Mouse (Mus musculus): ENCODE data around the gene Gid8.

The Gid8 gene

DNA sequence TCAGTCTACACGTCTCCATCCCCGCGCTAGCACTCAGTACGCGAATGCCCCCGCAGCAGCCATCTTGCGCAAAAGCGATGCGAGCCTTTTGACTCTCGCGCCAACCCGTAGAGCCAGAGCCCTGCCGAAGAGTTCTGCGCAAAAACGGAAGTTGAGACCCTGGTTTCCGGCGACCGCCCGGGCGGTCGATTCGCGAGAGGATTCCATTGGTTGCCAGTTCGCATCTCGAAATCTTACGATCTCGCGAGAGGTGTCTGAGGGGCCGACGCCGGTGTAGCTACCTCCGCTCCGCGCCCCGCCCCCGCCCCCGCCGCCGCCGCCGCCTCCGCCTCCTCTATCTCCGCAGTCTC, at the start of gene Gid8, which contains the start of gene Dido1:
TSS of gene Gid8 (plus strand) at position 195 of the 350 bp plus-strand sequence.
TSS of gene Dido1 (minus strand) at position 77 of the 350 bp plus-strand sequence.
- peak; percentile 92 for DNase-seq (ENCODE audit: low spot score)

DNA sequence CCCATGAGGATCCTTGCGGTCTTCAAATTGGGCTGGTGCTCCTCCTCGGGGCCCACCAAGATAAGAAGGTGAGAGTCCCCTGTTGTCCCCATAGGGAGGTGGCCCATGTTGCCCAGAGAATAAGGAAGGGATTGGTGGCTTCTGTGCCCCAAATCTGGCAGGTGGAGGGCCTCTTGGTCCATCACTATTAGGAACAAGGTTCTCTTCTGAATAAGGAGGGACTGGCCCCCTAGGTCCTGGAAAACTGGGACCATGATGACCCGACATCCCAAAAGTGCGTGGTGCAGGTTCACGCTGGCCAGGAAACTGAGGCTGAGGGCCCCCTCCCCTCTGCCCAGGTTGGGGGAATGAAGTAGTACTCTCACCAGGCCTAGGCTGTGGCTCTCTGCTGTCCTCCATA, 49.4 kb upstream of the Gid8 start:
- no peak for DNase-seq (ENCODE audit: low spot score)

DNA sequence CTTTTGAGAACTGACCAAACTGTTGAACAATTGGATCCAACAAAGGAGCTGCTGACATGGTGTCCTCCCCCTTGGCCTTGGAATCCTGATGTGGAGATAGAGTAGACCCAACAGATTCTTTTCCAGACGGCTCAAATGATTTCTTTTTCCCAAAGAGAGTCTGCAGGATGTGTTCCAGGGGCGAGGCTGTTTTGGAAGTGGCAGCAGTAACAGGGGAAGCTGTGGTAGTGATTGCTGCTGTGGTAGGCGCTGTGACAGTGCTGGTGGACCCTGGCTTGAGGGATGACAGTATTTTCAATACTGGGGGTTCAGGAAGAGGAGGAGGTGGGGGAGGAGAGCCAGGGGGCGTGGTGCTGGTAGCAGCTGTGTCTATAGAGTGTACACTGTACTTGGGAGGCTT, 47.9 kb upstream of the Gid8 start:
- DNase-seq (ENCODE audit: low spot score) = no peak

DNA sequence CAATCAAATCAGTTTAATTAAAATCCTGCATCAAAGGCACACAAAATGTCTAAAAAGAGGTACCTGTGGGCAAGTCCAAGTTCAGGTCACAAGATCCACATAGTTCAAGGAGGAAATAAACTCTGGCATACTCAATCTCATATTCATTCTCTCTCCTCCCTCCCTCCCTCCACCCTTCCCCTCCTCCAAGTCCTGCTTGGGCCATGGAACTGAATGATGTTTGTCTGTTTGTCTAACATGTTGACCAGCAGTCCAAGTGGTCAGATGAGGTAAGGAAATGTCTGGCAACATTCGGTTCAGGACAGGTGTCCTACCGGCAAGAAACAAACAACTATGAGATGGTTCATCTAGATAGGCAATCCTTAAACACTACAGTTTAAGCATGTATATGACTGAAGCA, 33.2 kb upstream of the Gid8 start:
- no peak for DNase-seq (ENCODE audit: low spot score)

DNA sequence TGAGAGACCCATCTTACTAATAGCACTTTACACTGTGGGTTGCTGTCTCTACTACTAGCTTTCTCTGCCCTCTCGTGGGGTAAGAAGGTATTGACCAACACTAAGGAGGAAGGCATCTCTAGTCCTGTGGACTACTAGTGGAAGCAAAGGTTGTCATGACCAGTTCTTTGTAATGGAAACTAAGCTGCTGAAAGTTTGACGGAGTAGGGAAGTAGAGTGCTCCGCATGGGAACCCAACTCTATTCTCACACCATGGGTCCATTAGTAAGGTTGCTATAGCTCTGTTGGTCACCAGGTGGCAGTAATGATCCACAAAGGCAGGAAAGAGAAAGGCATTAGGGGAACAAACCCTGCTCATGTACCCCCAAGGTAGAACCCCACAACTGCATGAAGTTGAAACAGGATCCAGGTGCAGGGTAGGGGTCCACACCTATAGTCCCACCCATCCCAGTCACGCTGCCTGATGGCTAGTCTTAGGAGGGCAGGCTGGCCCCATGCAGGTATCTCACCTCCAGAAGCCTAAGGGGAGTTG, 31.2 kb upstream of the Gid8 start:
- peak; percentile 55 for DNase-seq (ENCODE audit: low spot score)

DNA sequence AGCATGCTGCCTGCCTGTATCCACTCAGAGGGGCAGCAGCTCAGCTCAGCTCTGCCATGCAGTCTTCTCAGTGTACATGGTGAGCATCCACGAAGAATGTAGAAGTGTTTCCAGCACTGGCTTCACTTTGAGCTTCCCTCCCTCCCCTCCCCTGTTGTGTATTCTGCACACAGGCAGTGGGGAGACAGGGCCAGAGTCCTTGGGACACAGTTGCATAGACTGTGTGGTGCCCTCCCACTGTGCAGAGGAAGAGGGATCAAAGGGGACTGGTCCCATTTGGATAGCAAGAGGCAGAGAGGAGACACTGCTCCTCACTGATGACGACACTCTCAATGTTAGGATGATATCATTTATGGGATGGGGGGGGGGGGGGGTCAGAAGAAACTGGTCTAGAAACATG, 28.7 kb upstream of the Gid8 start:
- DNase-seq (ENCODE audit: low spot score) = no peak

DNA sequence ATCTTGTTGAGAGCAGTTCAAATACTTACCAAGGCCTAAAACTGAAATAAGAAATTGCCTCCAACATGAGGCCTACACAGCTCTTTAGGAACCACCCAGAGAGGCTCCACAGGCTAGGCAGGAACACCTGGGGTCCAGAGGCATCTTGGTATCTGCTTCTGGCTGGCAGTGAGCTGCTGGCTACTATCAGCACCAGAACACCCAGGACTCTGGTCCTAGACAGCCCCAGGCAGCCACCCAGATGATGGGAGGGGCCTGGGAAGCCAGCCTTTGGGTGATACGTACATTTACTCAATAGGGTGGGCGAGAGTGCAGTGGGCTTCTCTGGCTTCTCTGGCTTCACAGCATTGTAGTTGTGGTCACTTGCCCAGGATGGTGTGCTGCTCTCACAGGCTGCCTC, 26.4 kb upstream of the Gid8 start:
- no peak for DNase-seq (ENCODE audit: low spot score)

DNA sequence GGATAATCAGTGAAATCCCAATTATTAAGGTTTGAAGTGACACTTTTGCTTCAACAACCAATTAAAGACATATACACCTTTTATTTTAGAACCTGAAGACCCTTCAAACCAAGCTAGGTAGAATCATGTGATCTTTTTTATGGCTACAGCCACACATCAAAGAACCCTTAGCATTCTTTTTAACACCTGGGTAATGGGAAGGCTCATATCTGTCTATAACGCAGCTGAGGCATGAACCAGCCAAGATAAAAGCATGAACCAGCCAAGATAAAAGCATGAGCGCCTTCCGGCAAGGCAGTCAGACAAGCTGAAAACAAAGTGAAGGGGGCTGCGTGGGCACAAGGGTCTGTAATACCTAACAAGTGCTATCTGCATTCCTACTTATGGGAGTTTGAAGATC, 25.9 kb upstream of the Gid8 start:
- no peak for DNase-seq (ENCODE audit: low spot score)

DNA sequence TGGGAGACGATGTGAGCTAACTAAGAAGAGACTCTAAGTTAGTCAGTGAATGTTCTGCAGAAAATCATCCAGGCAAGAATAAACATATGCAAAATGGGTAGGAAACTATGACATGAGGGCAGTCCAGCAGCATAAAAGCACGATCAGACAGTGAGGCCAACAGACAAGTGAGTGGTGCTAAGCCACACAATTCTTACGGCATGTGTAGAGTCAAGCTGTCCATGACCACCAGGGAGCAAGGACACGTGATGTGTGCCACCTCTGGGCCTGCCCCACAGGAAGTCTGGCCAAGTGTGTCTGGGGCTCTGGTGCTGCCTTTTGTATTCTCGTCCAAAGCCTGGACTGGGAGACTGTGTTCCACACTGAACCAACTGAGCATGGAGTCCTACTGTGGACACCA, 20.1 kb upstream of the Gid8 start:
- DNase-seq (ENCODE audit: low spot score) = no peak

DNA sequence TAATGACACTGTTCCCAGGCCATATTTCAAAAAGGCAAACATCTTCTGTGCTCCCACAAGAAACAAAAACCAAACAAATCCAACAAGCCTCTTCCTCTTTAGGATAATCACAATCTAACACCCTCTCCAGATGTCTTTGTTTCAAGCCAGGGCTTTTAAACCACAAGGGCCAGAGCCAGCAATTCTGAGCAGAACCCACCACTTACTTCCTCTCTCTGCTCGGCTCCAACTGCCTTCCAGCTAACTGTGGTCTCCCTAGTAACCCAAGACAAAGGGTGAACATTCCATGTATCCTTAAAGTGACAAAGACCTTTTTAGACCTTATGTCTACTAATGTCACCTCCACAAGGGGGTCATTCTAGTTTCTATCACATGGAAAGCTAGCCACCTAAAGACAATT, 17.3 kb upstream of the Gid8 start:
- no peak for DNase-seq (ENCODE audit: low spot score)

DNA sequence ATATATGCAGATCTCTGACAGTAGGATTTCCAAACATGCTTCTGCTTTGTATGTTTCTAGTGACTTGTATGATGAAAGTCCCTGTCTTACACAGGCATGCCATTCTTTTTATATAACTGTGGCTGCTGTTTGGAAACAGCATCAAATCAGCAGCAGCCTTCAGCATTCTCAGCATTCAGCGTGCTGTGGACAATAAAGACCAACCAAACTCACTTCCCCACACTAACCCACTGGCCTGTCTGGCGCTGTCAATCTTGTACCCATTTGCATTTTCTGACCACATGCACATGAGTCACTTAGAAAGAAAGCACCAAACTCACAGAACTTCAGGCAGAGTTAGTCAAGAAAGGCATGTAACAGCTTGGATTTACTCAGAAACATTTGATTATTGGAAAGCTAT, 14.7 kb upstream of the Gid8 start:
- DNase-seq (ENCODE audit: low spot score) = no peak

DNA sequence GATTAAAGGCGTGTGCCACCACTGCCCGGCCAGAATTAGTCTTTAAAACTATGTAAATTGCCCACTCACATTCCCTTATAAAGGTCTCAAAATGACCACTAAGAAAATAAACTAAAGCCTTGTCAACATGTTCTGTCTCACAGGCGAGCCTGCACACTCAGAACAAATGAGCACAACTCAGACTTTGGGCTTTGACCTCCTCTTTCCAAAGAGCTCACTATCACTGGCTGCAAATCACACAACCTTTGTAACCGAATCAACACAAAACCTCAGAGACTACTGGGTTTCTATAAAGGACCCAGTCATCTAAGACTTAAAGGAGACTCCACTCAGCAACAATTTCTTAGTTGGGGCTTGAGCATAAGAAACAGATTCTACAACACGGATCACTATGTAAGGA, 9.5 kb upstream of the Gid8 start:
- DNase-seq (ENCODE audit: low spot score) = no peak

DNA sequence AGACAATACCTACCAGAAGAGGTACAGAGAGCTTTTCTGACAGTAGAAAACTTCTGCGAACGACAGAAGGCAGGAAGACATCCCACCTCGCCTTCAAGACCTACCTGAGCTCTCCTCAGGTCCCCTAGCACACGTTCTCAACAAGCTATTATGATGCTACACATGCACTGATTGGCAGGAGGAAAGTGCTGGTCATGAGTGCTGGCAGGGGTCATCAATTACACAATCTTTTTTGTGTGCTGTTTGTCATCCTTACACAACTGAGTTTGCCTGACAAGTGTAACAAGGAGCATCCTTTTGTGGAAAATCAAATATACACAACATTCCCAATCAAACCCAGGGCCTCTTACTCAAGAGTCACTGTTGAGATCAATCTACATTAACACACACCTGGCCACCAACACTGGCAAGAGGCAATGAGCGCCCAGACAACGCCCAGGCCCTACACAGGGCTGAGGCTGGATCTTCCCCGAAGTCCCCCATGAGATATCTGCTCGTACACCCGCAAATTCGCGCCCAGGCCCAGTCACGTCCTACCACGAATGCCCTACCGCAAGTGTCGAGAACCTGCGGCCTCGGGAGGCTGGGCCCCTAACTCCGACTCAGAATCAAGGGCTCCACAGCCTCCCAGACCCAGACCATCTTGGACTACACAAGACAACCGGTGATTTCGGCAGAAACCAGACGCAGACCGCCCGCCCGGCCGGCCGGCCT, 8.7 kb upstream of the Gid8 start:
- no peak for DNase-seq (ENCODE audit: low spot score)

DNA sequence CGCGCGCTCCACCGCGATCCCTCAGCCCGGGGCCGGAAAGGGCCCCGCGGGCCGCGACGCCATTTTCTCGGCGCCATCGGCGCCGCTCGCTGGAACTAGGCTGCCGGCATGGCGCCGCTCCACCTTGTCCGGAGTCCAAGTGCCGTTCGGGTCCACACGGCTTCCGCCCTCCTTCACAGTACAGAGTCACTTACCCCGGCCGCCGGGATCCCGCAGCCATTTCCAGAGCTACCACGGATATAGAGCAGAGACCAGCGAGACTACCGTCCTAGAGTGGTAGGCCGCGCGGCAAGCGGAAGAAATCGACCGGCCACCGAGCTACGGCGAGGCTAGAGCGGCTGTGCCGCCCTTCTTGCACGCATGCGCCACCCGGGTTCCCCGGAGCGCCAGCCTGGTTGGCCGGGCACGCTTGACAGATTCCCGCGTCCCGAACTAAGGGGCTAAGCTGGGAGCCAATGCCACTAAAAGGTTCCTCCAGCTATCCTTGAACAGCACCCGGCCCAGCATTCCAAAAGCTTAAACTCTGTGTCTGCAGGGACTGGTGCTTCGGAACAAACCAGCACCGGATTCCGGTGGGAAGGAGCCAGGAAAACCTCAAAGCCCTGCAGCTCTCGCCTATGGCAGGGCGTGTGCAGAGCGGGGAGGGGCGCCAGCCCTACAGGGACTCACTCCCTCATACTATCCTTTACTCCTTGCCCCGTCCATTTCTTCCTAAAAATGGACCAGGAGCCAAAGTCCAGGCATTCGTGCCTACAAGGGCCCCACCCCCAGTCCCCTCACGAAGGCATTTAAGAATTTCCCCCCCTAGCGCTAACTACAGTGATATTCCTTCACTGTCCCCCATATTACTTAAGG, 7.9 kb upstream of the Gid8 start:
- DNase-seq (ENCODE audit: low spot score) = peak; percentile 89

DNA sequence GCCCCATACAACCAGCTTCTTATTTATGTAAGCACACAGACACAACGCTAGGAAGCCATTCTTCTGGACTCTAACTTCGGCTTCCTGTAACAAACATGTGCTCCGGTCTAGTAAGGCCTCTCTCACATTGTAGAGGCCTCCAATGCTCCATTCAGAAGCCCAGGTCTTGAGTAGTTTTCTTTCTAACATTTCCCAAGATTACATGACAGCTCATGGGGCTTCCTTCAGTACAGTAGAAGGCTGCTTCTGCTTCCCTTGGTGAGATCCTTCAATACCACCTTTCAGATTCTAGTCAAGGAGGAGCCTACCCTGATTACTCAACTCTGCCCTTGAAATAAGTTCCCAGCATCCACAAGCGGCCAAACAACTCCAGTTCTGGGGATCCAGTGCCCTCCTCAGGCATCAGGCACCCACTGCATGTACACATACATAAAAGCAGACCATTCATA, 7.2 kb upstream of the Gid8 start:
- DNase-seq (ENCODE audit: low spot score) = no peak

DNA sequence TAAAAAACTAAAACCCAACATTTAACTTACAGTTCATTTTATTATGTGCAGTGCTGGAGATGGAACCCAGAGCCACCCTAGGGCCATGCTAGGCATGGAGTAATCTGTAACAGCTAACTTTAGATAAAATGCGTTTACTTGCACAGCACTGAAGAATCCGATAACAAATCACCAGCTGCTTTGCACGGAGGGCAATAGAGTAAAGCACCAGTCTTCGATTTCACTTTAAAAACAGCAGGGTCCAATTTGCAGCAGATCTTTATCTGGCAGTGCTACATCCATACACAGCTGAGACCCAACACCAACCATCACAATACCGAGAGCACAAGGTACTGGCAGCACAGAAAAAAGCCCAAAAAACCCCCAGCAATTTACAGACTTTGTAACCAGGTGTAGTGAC, 6.7 kb upstream of the Gid8 start:
- no peak for DNase-seq (ENCODE audit: low spot score)

DNA sequence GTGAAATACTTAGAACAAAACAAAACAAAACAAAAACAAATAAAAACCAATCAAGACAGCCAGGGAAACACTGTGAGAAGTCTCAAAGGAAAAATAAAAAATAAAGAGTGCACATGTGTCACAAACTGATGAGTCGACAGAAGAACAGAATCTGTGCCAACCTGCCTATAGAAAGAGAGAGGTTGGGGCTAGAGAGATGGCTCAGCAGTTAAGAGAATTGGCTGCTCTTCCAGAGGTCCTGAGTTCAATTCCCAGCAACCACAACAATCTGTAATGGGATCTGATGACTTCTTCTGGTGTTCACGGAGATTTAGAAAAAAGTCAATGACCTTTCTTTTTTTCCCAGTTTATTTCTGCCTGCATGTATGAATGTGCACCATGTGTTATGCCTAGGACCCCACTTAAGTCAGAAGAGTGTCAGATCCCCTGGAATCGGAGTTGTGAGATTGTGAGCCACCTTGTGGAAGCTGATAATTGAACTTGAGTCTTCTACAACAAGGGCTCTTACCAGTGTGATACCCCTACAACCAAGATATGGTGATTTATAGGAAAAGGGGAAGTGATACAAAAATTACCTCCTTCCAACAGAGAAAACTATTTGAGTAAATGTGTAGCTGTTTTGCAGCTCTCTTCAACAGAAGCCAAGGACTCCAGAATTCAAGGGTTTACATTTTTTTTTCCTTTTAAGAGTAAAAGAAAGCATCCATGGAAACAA, 6.1 kb upstream of the Gid8 start:
- DNase-seq (ENCODE audit: low spot score) = no peak

DNA sequence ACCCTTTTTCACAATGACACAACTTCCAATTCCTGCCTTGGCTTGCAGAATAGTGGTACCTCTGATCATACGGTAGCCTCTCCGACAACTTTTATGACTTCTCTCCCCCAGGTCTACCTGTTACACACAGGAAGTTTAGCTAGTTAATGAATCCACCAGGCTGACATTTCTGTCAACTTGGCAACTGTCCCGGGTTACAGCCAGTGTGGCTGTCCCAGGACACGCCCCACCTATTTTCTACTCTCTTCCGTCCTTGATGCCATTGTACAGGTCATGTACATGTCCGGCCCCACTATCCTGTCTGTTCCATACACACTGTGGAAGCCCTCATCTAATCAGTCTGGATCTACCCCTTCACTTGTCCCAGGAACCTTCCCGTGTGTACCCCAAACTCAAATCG, 5.3 kb upstream of the Gid8 start:
- DNase-seq (ENCODE audit: low spot score) = peak; percentile 38

DNA sequence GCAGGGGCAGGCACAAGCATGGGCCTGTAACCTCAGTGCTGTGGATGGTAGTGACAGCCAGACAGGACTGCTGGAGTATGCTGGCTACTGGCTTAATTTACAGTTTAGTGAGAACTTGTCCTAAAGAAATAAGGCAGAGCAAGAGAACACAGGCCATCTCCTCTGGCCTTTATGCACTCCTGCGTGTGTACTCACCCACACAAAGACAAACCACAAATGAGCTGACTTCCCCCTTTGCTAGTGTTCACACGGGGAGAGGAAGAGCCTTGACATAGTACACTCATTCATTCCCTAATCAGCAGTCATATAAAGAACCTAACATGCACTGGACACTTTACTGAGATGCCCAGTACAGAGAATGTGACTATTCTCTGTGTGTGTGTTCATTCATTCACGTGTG, 4.9 kb upstream of the Gid8 start:
- no peak for DNase-seq (ENCODE audit: low spot score)

DNA sequence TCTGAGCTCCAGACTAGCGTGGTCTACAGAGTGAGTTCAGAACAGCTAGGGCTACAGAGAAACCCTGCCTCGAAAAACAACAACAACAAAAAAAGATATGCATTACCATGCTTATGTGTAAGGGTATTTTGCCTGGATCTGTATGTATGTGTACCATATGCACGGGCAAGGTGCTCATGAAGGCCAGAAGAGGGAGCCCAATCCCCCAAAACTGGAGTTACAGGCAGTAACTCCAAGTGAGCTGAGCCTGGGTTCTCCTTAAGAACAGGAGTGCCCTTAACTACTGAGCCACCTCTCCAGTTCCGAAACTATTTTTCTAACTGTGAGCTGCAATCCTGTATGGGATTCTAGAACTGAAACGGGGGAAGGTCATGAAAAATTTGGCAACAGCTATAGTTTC, 3.9 kb upstream of the Gid8 start:
- no peak for DNase-seq (ENCODE audit: low spot score)

DNA sequence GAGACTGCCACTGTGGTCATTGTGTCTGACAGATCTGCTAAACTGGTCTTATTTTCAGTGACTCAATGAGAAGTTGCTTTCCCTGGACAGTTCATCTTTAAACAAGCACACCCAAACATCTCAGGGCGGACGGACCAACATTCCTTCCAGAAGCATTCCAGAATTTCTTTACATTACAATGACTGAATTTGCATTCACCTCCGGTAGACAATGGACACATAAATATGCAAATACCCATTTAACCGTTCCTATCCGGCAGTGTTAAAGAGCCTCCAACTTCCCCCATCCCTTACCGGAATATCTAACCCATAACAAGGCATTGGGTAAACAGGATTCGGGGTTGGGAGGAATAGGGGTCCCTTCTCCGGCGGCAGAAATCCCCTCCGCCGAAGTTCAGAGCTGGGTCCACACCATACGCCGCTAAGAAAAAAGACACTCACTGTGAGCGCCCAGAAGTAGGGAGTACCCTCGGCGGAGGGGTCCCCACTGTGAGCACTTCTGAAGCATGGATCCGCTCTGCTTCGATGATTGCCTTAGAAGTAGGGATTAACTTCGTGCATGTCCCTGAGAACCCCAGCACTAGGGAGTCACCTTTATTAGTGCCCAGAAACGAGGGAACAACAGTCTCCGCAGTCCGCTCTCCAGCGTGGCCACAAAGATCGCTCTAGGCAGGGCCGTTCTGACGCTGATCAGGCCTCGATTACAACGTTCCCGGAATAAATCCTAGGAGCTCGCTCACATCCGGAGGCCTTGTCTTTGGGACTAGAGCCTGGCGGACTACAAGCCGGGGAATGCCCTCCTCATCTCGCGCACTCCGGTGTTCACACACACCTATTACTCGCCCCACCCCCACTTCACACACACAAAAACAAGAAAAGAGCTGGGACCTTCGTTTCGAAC, 644 bp upstream of the Gid8 start:
- DNase-seq (ENCODE audit: low spot score) = no peak

Measured in urinary bladder, postnatal 25 days (tissue).